Mouse (Mus musculus): ENCODE data around the gene Arpc3. TPM values are rescaled to one million over a fixed set of nuclear protein-coding genes. Genes with fewer than 3 reads are reported as not detected.

Arpc3 gene
- polyA plus RNA-seq, 1 experiment from 2014 or later = 193 TPM

DNA sequence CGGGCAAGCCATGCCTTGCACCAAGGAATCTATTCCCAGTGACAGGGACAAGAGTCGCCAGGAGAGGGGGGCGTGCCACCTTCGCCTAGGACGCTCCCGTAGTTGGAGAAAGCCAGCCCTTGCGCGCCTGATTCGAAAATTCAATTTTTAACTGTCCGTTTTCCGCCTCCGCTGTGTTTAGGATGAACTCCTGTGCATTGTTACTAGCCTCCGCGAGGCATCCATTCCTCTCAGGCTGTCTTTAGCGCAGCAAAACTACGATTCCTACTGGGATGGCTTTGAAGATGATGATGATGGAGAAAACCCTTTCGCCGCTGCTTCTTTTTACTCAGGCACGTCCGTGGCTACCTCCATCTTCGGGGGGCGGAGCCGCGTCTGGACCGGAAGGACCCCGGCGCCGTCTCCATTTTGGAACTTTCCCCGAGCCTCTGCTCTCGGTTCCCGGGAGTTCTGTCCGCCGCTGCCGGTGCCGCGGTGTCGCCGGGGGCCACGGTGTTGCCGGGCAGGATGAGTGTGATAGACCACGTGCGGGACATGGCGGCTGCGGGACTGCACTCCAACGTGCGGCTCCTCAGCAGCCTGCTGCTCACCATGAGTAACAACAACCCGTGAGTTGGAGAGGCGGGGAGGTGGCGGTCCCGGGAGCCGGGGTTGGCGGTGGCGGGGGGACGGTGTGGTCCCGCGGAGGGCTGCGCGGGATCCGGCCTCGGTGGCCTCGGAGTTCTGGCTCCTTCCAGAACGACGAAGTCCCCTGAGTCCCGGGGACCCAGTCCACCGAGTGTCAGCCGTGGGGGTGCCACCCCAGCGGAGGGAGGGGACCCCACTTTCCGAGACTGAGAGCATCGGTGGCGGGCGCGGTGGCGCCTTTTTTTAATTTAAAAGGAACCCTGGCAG lies 30.6 kb downstream of the Arpc3 start:
- Histone ChIP-seq H3K4me3 (peak overlapping the region; percentile 83), H3K4me1 (peaks cover 19% of the 10 kb centered on the region), H3K9me3 (no peaks in the 10 kb centered on the region), H3K27me3 (no peaks in the 10 kb centered on the region), H3K9ac (replicated peaks) (peak overlapping the region; percentile 82), H3K4me2 (replicated peaks) (peak overlapping the region; percentile 86), H3K36me3 (no peaks in the 10 kb centered on the region), H3K27ac (replicated peaks) (peak overlapping the region; percentile 93)
- under 1% methylated on average over 73 of the region's 73 CpGs for WGBS
- ATAC-seq (replicated peaks) = peak; percentile 92

DNA sequence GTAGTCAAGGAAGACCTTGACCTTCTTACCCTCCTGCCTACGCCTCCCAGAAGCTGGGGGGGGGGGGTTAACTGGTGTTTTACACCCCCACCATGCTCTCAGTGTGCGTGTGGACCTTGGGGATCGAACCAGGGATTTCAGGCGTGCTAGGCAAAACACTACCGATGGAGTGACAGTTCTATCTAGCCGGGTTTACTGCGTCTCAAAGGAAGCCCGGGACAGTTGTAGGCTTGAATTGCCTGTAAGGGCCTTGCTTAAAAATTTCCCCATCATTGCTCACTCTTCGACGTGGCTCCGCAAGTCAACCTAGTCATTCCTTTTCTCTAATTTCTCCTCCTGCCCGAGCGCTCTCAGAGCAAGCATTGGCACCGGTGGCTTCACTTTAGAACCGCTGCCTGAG lies 31.4 kb downstream of the Arpc3 start:
- Histone ChIP-seq H3K9me3 (no peaks in the 10 kb centered on the region), H3K4me3 (peak overlapping the region; percentile 83), H3K27me3 (no peaks in the 10 kb centered on the region), H3K4me1 (peaks cover 19% of the 10 kb centered on the region), H3K4me2 (replicated peaks) (peak overlapping the region; percentile 86), H3K36me3 (peaks cover 3% of the 10 kb centered on the region), H3K9ac (replicated peaks) (peak overlapping the region; percentile 82), H3K27ac (replicated peaks) (peak overlapping the region; percentile 93; the same call in 1 of the 2 replicates)
- WGBS = 35% methylated on average over 15 of the region's 15 CpGs
- 0 out of 2 replicates have a peak, but pooled peaks have one; percentile 2 for ATAC-seq (replicated peaks)

DNA sequence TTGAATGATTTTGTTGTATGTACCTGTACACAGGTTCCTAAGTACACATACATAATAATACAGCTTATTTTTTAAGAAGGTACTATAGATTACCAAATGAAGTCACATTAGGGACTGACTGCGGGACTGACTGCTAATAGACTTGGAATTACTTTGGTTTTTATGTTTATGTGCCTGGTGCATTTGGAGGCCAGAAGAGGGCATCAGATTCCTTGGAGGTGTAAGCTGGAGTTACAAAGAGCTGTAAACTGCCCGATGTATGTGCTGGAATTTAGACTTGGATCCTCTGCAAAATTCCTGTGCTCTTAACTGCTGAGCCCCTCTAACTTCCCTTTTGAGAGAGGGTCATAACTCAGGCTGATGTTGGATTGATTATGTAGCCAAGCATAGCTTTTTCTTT lies 33.9 kb downstream of the Arpc3 start:
- ATAC-seq (replicated peaks) = no peak
- Histone ChIP-seq H3K4me2 (replicated peaks) (no peak overlapping the region), H3K4me1 (peaks cover 19% of the 10 kb centered on the region), H3K4me3 (no peak overlapping the region), H3K9ac (replicated peaks) (no peak overlapping the region), H3K9me3 (no peaks in the 10 kb centered on the region), H3K27me3 (no peaks in the 10 kb centered on the region), H3K36me3 (peaks cover 27% of the 10 kb centered on the region), H3K27ac (replicated peaks) (no peak overlapping the region)
- 88% methylated on average over 2 of the region's 2 CpGs for WGBS

DNA sequence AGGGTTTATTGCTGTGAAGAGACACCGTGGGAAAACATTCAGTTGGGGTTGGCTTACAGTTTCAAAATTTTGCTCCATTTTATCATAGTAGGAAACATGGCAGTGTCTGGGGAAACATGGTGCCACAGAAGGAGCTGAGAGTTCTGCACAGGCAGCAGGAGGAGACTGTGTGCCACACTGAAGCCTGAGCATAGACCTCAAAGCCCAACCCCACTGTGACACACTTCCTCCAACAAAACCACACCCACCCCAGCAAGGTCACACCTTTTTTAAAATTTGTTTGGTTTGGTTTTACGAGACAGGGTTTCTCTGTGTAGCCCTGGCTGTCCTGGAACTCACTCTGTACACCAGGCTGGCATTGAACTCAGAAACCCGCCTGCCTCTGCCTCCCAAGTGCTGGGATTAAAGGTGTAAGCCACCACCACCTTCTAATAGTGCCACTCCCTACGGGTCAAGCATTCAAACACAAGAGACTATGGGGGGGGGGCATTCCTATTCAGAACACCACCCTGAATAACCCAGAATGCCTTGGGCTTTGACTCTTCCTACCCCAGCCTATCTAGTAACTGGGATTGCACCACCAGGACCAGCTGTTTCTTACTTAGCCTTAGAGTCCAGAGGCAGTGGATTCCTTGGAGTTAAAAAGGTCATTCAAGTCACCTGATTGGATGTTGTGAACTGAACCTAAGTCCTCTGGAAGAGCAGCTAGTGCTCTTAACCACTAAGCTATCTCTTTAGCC lies 38.5 kb downstream of the Arpc3 start:
- 90% methylated on average over 4 of the region's 4 CpGs for WGBS
- H3K4me2 ChIP-seq (replicated peaks) = no peak overlapping the region
- no peaks in the 10 kb centered on the region for H3K9me3 ChIP-seq
- H3K4me1 ChIP-seq = no peaks in the 10 kb centered on the region
- no peak overlapping the region for H3K9ac ChIP-seq (replicated peaks)
- H3K4me3 ChIP-seq = no peak overlapping the region
- H3K36me3 ChIP-seq = peaks cover 72% of the 10 kb centered on the region
- no peak overlapping the region for H3K27ac ChIP-seq (replicated peaks)
- H3K27me3 ChIP-seq = no peaks in the 10 kb centered on the region
- ATAC-seq (replicated peaks) = no peak

DNA sequence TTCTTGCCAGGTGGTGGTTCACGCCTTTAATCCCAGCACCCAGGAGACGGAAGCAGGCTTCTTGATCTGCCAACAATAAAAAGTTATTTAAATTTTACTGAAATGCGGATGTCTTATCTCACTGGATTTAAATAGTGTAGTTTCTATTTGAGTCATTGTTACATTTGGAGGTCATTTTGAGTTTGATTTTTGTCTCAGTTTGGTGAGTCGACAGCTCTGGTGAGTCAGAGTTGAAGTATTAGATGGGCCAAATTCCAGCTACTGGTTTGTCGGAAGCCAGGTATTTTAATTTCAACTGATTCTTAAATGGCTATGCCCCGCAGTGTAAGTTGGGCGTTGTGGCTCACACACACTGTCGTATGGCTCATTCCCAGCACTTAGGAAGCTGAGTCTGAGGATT lies 39.5 kb downstream of the Arpc3 start:
- no peak overlapping the region for H3K9ac ChIP-seq (replicated peaks)
- no peaks in the 10 kb centered on the region for H3K4me1 ChIP-seq
- H3K4me3 ChIP-seq = no peak overlapping the region
- H3K27ac ChIP-seq (replicated peaks) = no peak overlapping the region
- no peaks in the 10 kb centered on the region for H3K9me3 ChIP-seq
- no peaks in the 10 kb centered on the region for H3K27me3 ChIP-seq
- no peak overlapping the region for H3K4me2 ChIP-seq (replicated peaks)
- peaks cover 81% of the 10 kb centered on the region for H3K36me3 ChIP-seq
- no peak for ATAC-seq (replicated peaks)
- WGBS = 95% methylated on average over 8 of the region's 8 CpGs

DNA sequence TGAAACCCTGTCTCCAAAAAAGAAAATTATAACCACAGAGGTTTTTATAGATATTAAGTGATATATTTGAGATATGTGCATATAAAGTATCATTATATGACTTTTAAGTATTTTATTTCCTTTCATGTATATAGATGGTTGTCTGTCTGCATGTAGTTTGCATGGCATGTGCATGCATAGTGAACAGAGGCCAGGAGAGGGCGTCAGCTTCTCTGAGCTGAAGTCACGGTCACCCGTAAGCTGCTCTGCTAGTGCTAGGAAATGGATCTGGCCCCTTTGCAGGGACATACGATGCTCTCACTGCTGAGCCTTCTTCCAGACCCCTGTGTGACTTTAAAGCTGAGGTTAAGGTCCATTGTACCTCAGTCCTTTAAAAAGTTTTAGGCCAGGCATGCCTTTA lies 42.9 kb downstream of the Arpc3 start:
- Histone ChIP-seq H3K27ac (replicated peaks) (no peak overlapping the region), H3K4me3 (no peak overlapping the region), H3K27me3 (no peaks in the 10 kb centered on the region), H3K4me2 (replicated peaks) (no peak overlapping the region), H3K4me1 (no peaks in the 10 kb centered on the region), H3K9me3 (no peaks in the 10 kb centered on the region), H3K9ac (replicated peaks) (no peak overlapping the region), H3K36me3 (peaks cover 95% of the 10 kb centered on the region)
- WGBS = 82% methylated on average over 4 of the region's 4 CpGs
- ATAC-seq (replicated peaks) = no peak

DNA sequence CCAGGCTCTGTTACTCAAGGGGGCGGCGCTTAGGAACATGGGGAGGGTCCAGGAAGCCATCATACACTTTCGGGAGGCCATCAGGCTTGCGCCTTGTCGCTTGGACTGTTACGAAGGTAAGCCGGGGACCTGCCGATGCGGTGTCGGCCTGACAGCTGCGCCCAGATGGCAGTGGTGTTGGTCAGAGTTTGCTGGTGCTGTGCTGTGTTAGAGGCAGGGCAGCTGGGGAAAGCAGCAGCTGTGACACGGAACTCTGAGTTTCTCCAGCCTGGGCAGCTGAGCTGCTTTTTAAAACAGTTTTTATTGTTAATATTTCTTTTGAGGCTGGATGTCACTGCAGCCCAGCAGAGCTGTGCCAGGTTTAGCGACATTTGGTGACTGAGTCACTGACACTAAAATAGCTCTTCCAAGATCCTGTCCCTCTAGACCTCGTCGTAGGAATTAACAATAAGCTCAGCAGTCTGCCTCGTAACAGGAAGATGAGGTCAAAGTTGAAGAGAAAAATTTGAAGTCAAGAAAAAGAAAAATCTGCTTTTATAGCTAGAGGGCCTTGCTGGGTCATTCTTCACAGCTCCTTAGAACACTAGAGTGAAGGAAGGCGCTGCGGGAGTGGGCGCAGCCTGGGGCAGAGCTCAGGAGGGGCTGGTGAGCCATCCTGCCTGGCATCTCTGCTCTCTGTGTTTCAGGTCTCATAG lies 47.9 kb downstream of the Arpc3 start:
- ATAC-seq (replicated peaks) = no peak
- 92% methylated on average over 19 of the region's 19 CpGs for WGBS
- H3K27ac ChIP-seq (replicated peaks) = no peak overlapping the region

DNA sequence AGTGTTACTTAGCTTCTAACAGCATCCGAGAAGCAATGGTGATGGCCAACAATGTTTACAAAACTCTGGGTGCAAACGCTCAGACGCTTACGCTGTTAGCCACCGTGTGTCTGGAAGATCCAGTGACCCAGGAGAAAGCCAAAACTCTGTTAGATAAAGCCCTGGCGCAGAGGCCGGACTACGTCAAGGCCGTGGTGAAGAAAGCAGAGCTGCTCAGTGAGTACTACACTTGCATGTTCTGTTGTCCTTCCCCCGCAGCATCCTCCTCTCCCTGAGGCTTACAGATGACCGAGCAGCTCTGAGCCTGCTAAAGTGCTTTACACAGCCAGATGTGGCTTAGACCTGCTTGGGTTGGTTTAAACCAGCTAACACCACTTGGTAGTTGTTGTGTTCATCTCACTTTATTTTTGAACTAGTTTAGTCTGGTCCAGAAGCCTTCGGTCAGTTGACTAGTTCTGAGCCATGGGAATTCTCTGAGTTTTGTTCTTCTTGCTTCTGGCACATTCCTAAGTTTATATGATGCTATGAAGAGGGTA lies 48.5 kb downstream of the Arpc3 start:
- peaks cover 96% of the 10 kb centered on the region for H3K36me3 ChIP-seq
- no peaks in the 10 kb centered on the region for H3K4me1 ChIP-seq
- no peak overlapping the region for H3K4me3 ChIP-seq
- H3K27me3 ChIP-seq = no peaks in the 10 kb centered on the region
- no peak overlapping the region for H3K4me2 ChIP-seq (replicated peaks)
- H3K27ac ChIP-seq (replicated peaks) = no peak overlapping the region
- H3K9me3 ChIP-seq = no peaks in the 10 kb centered on the region
- WGBS = 97% methylated on average over 12 of the region's 12 CpGs
- ATAC-seq (replicated peaks) = no peak
- H3K9ac ChIP-seq (replicated peaks) = no peak overlapping the region

More for the DNA sequence above, 47.9 kb downstream of the Arpc3 start:
- H3K4me2 ChIP-seq (replicated peaks) = no peak overlapping the region
- H3K9ac ChIP-seq (replicated peaks) = no peak overlapping the region
- H3K36me3 ChIP-seq = peaks cover 96% of the 10 kb centered on the region
- H3K4me1 ChIP-seq = no peaks in the 10 kb centered on the region
- H3K4me3 ChIP-seq = no peak overlapping the region
- no peaks in the 10 kb centered on the region for H3K27me3 ChIP-seq
- no peaks in the 10 kb centered on the region for H3K9me3 ChIP-seq

DNA sequence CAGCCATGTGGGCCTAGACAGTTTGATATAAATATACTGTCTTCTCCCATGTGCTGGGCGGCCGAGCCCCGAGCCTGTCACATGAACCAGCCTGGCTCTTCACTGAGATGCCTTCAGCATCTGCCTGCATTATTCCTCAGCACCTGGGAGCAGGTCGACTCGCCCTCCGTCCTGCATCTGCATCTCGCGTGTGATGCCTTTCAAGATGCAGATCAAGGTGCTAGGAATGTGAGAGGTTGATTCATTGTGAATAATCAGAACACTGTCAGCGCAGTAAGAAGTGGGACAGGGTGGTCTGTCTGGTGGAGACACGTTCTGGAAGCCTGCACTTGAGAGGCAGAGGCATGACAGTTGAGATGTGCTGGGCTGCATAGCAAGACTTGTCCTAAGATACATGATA lies 52.8 kb downstream of the Arpc3 start:
- no peak overlapping the region for H3K9ac ChIP-seq (replicated peaks)
- no peak overlapping the region for H3K4me3 ChIP-seq
- WGBS = 90% methylated on average over 10 of the region's 10 CpGs
- H3K4me1 ChIP-seq = no peaks in the 10 kb centered on the region
- no peak overlapping the region for H3K4me2 ChIP-seq (replicated peaks)
- H3K27ac ChIP-seq (replicated peaks) = no peak overlapping the region
- no peaks in the 10 kb centered on the region for H3K9me3 ChIP-seq
- ATAC-seq (replicated peaks) = no peak
- peaks cover 65% of the 10 kb centered on the region for H3K36me3 ChIP-seq
- H3K27me3 ChIP-seq = no peaks in the 10 kb centered on the region

DNA sequence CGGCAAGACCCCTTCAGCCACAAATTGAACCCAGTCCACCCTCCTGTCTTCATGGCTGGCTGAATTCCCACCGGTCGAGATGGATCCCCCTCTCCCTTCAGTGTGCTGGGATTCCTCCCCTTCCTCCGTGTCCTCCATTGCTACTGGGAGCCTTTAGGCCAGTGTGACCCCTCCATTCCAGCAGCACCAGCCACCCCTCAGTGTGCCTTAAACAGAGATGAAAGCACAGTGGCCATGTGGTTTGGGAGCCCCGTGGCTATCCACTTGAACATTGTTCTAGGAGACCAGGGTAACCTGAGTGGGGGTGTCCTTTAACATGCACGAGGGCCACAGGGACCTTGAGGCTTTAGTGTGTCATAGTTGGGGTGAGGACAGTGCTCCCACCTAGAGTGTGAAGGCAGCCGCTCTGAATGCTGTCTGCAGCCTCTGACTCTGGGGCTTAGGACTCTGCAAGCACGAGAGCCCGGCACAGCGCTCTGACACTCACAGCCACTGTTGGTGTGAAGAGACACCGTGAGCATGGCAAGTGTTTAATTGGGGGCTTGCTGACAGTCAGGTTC lies 53.5 kb downstream of the Arpc3 start:
- Histone ChIP-seq H3K9ac (replicated peaks) (no peak overlapping the region), H3K27ac (replicated peaks) (no peak overlapping the region), H3K4me1 (no peaks in the 10 kb centered on the region), H3K4me2 (replicated peaks) (no peak overlapping the region), H3K27me3 (no peaks in the 10 kb centered on the region), H3K4me3 (no peak overlapping the region), H3K9me3 (no peaks in the 10 kb centered on the region), H3K36me3 (peaks cover 59% of the 10 kb centered on the region)
- 91% methylated on average over 11 of the region's 11 CpGs for WGBS
- ATAC-seq (replicated peaks) = no peak

DNA sequence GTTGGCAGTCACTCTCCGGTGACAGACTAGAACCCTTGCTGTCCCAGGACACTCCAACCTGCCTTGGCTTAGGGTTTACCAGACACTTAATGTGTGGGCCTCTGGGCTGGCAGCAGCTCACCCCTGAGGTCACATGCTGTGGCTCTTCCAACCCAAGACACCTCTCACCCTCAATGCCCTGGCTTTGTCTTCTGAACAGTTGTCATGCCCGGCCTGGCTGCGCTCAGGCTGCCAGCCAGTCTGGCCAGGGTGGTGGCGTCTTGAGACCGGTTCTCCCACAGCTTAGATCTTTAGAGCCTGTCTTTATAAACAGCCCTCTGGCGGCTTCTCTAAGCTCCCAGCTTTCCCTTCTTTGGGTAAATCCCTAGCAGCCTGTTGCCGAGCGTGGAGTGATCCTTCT lies 56.2 kb downstream of the Arpc3 start:
- 89% methylated on average over 8 of the region's 8 CpGs for WGBS
- H3K36me3 ChIP-seq = peaks cover 44% of the 10 kb centered on the region

More for the DNA sequence above, 56.2 kb downstream of the Arpc3 start:
- no peak overlapping the region for H3K27ac ChIP-seq (replicated peaks)
- no peak overlapping the region for H3K4me2 ChIP-seq (replicated peaks)
- no peak overlapping the region for H3K4me3 ChIP-seq
- no peak for ATAC-seq (replicated peaks)
- no peaks in the 10 kb centered on the region for H3K27me3 ChIP-seq
- H3K4me1 ChIP-seq = no peaks in the 10 kb centered on the region
- H3K9ac ChIP-seq (replicated peaks) = no peak overlapping the region
- no peaks in the 10 kb centered on the region for H3K9me3 ChIP-seq

Measured in forebrain, embryonic 15.5 days (tissue).